Mouse (Mus musculus) forebrain, embryonic 10.5 days (tissue): Measurements from ENCODE around the gene Tbc1d17. TPM values are rescaled to one million over a fixed set of nuclear protein-coding genes. Genes with fewer than 3 reads are reported as not detected.

Source experiments
- DNase-seq: peaks from one replicate; pipeline ENCODE4 v3.0.0-alpha.2; 2017; ENCODE audit warnings: low spot score; ENCODE audit errors: extremely low spot score
- H3K27ac ChIP-seq: fragments of 300-500 bp; sonication (generic); 2 replicates; pipeline ENCODE4 v1.5.1; 2016; ENCODE audit warnings: mild to moderate bottlenecking
- H3K27me3 ChIP-seq: fragments of 300-500 bp; sonication (generic); 2 replicates; pipeline ENCODE4 v1.6.1; 2016; ENCODE audit warnings: mild to moderate bottlenecking; ENCODE audit not compliant: poor library complexity, severe bottlenecking
- H3K36me3 ChIP-seq: fragments of 300-500 bp; sonication (generic); replicated peaks from 2 replicates; pipeline ENCODE4 v1.6.1; 2016; ENCODE audit warnings: mild to moderate bottlenecking, moderate library complexity
- H3K4me1 ChIP-seq: fragments of 300-500 bp; sonication (generic); 2 replicates; pipeline ENCODE4 v1.6.1; 2016
- H3K4me3 ChIP-seq: fragments of 300-500 bp; sonication (generic); 2 replicates; pipeline ENCODE4 v1.5.1; 2016; ENCODE audit warnings: mild to moderate bottlenecking, moderate library complexity
- H3K9me3 ChIP-seq: fragments of 300-500 bp; sonication (generic); 2 replicates; pipeline ENCODE4 v1.6.1; 2016; ENCODE audit warnings: mild to moderate bottlenecking, moderate library complexity
- WGBS: fragments of 180-500 bp; shearing (Covaris S2); methylation state at CpG from one replicate; pipeline ENCODE4 v1.1.7; 2016; 5-methylcytosine and 5-hydroxymethylcytosine counted together
- polyA plus RNA-seq: library from polyadenylated mRNA; unstranded; fragments of >200 nt; fragmentation: Nextera tagmentation; extraction: Ambion mirVana; gene quantifications from 2 replicates; pipeline ENCODE4 v1.2.1, GENCODE M21; 2016

Gene Tbc1d17
- polyA plus RNA-seq, 1 experiment from 2014 or later: 73.6 TPM

DNA sequence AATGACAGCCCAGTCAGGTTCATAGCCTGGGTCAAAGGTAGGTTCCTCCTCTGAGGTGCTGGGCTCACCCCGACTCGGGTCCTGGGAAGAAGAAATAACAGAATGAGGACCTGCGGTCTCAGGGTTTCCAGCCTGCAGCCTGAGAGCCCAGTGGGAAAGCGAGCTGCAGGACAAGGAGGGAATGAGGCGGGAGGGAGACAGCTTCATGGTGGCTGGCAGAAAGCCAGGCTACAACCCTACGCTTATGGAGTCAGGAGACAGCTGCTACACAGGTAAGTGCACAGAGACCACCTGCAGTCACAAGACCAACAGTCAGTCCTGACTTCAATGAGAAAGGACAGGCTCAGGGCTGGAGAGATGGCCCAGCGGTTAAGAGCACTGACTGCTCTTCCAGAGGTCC is 2.1 kb downstream of the Tbc1d17 start:
- no peak overlapping the region for H3K4me3 ChIP-seq
- H3K36me3 ChIP-seq: peaks cover 57% of the 10 kb centered on the region
- H3K9me3 ChIP-seq: no peaks in the 10 kb centered on the region
- no peak overlapping the region for H3K27ac ChIP-seq
- WGBS: 90% methylated on average over 7 of the region's 7 CpGs
- DNase-seq: no peak
- H3K4me1 ChIP-seq: peaks cover 27% of the 10 kb centered on the region
- H3K27me3 ChIP-seq: peaks cover 5% of the 10 kb centered on the region; the same call in 1 of the 2 replicates

DNA sequence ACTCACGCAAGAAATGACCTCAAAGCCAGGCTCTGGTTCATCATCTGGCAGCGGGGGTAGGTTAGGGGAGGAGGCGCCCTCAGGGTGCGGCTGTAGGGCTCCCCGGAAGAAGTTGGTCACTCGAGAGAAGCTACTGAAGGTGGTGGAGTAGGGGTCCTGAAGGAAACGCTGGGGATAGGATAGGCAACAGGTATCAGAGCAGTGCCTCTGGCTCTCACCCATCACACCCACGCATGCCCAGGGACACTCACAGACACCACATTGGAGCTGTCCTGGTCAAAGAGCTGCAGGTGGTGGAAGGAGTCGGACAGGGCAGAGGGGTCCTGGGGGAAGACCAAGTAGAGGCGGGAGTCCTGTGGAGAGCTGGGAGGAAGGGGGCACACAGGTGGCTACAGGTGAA is 3.9 kb downstream of the Tbc1d17 start:
- Histone ChIP-seq H3K4me3 (no peak overlapping the region), H3K27me3 (peaks cover 23% of the 10 kb centered on the region), H3K36me3 (peaks cover 67% of the 10 kb centered on the region), H3K9me3 (no peaks in the 10 kb centered on the region), H3K27ac (no peak overlapping the region), H3K4me1 (peaks cover 21% of the 10 kb centered on the region)
- no peak for DNase-seq
- WGBS: 93% methylated on average over 10 of the region's 10 CpGs

DNA sequence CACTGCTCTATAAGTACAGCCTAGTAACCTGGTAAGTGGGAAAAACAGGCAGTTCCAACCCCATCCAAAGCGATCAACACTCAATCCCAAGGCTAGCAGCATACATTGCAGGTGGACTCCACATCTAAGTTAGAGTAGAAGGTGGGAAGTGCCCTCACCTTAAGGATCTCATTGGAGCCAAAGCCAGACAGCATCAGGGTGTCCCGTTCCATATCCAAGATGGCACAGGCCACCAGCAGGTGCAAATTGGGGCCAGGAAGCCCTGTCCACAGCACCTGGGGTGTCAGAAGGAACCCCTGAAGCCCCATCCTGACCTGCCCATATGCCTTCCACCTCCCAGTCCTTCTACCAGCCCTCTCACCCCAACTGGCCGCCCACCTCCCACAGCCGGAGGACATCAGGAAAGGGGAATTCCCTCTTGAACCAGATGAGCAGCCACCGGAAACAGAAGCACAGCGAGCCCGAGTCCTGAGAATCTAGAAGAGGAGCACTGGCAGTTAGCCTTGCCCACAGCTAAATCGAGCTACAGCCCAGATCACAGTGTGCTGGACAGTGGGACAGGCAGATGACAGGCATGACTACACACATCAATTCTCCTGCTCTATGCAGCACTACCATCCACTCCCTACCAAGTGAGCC is 6.9 kb downstream of the Tbc1d17 start:
- Histone ChIP-seq H3K4me3 (no peak overlapping the region), H3K9me3 (no peaks in the 10 kb centered on the region), H3K27me3 (peaks cover 48% of the 10 kb centered on the region), H3K36me3 (peaks cover 67% of the 10 kb centered on the region), H3K4me1 (peaks cover 22% of the 10 kb centered on the region), H3K27ac (no peak overlapping the region)
- no peak for DNase-seq
- WGBS: 91% methylated on average over 8 of the region's 8 CpGs

DNA sequence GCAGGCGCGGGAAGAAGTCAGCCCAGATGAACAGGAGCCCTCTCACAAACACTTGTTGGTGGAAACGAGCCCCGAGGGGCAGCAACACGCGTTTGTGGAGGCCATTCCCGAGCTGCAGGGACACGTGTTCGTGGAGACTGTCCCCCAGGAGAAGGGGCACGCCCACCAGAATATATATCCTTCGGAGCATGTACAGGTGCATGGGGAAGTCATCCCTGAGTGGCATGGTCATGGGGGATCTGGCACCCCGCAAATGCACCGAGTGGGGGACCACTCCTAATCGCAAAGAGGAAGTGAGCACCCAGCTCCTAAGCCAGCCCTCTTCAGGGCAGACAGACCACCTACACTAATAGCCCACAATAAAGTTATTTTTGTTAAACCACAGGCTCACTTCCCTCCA is 8.5 kb downstream of the Tbc1d17 start:
- WGBS: 59% methylated on average over 14 of the region's 14 CpGs
- H3K4me3 ChIP-seq: peak overlapping the region; percentile 44; the same call in 1 of the 2 replicates
- peaks cover 48% of the 10 kb centered on the region for H3K27me3 ChIP-seq

DNA sequence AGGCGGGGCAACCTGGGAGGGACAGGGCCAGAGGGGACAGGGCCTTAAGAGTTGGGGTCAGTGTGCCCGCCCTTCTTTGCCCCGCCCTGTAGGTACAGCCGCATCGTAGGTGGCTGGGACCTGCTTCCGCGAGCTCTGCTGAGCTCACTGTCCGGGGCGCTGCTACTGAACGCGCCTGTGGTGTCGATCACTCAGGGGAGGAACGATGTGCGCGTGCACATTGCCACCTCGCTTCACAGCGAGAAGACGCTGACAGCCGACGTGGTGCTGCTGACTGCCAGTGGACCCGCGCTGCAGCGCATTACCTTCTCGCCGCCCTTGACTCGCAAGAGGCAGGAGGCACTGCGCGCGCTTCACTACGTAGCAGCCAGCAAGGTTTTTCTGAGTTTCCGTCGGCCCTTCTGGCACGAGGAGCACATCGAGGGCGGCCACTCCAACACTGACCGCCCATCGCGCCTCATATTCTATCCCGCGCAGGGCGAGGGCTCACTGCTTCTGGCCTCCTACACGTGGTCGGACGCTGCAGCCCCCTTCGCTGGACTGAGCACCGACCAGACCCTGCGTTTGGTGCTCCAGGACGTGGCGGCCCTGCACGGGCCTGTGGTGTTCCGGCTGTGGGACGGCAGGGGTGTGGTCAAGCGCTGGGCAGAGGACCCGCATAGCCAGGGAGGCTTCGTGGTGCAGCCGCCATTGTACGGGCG is 9.2 kb downstream of the Tbc1d17 start:
- H3K27ac ChIP-seq: peak overlapping the region; percentile 53; the same call in 1 of the 2 replicates
- H3K4me3 ChIP-seq: peak overlapping the region; percentile 44
- no peak for DNase-seq
- H3K36me3 ChIP-seq: peaks cover 43% of the 10 kb centered on the region
- peaks cover 48% of the 10 kb centered on the region for H3K27me3 ChIP-seq
- H3K4me1 ChIP-seq: peaks cover 31% of the 10 kb centered on the region
- H3K9me3 ChIP-seq: no peaks in the 10 kb centered on the region
- 1% methylated on average over 58 of the region's 58 CpGs for WGBS

More for the DNA sequence above, 8.5 kb downstream of the Tbc1d17 start:
- Histone ChIP-seq H3K9me3 (no peaks in the 10 kb centered on the region), H3K4me1 (peaks cover 31% of the 10 kb centered on the region), H3K36me3 (peaks cover 51% of the 10 kb centered on the region), H3K27ac (no peak overlapping the region)
- no peak for DNase-seq

DNA sequence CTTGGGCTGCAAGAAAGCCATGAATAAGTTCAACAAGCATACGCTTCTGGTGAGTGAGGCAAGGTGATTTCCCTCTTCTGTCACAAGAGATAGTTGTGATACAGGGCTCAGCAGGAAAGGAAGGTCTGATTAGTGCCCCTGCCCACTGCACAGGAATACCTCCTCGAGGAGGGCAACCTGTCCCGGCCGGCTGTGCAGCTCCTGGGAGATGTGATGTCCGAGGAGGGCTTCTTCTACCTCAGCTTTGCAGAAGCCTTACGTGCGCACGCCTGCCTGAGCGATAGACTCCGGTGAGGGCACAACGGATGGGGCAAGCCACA is 9.7 kb downstream of the Tbc1d17 start:
- Histone ChIP-seq H3K4me3 (peak overlapping the region; percentile 44), H3K27ac (no peak overlapping the region), H3K36me3 (peaks cover 38% of the 10 kb centered on the region), H3K4me1 (peaks cover 32% of the 10 kb centered on the region), H3K9me3 (no peaks in the 10 kb centered on the region), H3K27me3 (peaks cover 48% of the 10 kb centered on the region)
- WGBS: 25% methylated on average over 11 of the region's 11 CpGs
- no peak for DNase-seq

DNA sequence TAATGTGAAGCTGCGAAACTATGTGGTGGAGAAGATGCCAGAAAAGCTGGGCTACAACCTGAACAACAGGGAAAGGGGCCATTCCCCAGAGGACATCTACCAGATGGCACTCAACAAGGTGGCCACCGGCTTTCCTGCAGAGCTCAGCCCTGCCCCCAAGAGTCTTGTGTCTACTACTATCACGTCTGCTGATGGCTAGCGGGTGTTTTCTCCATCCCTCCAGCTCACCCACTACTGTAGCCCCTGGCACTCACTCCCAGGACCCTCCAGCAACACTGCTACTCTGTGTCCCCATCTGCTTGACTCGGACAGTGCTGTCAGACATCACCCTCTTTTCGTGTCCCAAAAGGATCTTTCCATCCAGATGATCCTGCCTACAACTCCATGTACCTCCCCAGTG is 10.8 kb downstream of the Tbc1d17 start:
- DNase-seq: no peak
- no peak overlapping the region for H3K4me3 ChIP-seq
- peaks cover 34% of the 10 kb centered on the region for H3K4me1 ChIP-seq
- peaks cover 28% of the 10 kb centered on the region for H3K36me3 ChIP-seq
- 89% methylated on average over 6 of the region's 6 CpGs for WGBS
- no peak overlapping the region for H3K27ac ChIP-seq
- no peaks in the 10 kb centered on the region for H3K9me3 ChIP-seq
- peaks cover 48% of the 10 kb centered on the region for H3K27me3 ChIP-seq

DNA sequence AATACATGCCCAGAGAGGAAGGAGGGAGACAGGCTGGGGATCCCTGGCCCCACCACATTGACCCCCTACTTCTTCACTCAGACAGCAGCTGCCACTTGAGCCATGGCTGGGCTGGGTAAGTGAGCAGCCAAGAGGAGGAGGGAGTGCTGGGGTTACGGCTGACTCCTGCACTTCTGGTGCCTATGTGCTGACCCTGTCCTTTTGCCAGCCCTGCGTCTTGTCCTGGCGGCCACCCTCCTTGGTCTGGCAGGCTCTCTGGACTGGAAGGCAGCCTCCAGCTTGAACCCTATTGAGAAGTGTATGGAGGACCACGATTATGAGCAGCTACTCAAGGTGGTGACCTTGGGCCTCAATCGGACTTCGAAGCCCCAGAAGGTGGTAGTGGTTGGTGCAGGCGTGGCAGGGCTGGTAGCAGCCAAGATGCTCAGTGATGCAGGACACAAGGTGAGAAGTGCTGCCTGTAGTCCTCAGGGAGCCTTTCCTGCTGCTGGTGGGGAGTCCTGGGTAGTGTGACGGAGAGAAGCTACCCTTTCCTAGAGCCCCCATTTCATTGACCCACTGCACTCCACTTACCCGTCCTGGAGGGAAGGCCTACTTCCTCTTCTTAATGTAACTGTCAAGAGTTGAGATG is 12.3 kb downstream of the Tbc1d17 start:
- H3K36me3 ChIP-seq: peaks cover 22% of the 10 kb centered on the region

DNA sequence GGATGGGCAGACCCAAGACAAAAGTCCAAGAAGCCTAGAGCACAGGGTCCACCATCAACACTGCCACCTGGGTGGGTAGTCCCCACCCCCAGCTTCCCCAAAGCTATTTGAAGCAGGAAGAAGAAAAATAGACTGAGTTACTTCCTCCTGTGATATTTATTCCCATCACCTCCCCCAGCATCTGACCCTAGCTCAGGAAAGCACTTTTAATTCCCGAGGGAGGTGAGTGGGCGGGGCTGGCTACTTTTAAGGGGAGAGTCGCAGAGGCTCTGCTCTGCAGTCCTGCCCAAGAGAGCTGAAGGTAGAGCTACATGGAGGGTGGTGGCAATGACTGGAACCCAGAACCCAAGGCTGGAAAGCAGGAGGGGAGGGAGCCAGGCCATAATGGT is 12.9 kb downstream of the Tbc1d17 start:
- no peak for DNase-seq
- WGBS: 64% methylated on average over 3 of the region's 3 CpGs

More for the DNA sequence above, 12.3 kb downstream of the Tbc1d17 start:
- 87% methylated on average over 9 of the region's 9 CpGs for WGBS
- H3K27ac ChIP-seq: no peak overlapping the region
- H3K4me3 ChIP-seq: no peak overlapping the region
- H3K4me1 ChIP-seq: peaks cover 34% of the 10 kb centered on the region
- DNase-seq: no peak
- H3K9me3 ChIP-seq: no peaks in the 10 kb centered on the region
- H3K27me3 ChIP-seq: peaks cover 40% of the 10 kb centered on the region

DNA sequence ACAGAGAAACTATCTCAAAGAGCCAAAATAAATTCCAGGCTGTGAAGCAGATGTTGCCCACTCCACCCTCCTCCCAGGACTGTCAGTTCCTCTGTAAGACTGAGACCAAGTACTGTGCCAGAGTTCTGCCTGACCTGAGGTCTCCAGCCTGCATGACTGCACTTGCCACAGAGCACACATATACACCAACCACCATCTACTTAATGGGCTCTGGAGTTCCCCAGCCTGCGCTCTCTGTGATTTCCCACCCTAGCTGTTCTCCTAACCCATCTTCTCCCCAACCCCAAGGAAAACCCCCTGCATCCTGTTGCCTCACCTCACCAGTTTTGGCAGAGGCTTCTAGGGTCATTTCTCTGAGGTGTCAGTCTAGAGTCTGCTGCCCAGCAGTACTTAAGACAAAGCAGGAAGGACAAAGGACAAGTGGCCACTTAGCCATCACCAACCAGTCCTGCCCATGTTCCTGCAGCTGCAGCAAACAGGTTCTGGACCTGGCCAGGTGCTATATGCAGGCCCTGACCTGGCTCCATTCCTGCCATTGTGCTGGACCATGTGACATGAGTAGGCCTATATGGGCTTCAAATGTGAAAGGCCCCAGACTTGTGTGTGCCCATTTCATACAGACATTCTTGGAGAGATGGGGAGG is 13.4 kb downstream of the Tbc1d17 start:
- Histone ChIP-seq H3K9me3 (no peaks in the 10 kb centered on the region), H3K4me1 (peaks cover 30% of the 10 kb centered on the region), H3K27ac (no peak overlapping the region), H3K27me3 (peaks cover 30% of the 10 kb centered on the region), H3K4me3 (no peak overlapping the region), H3K36me3 (peaks cover 22% of the 10 kb centered on the region)
- no peak for DNase-seq
- WGBS: 92% methylated on average over 1 of the region's 1 CpGs

More for the DNA sequence above, 12.9 kb downstream of the Tbc1d17 start:
- Histone ChIP-seq H3K36me3 (peaks cover 22% of the 10 kb centered on the region), H3K4me1 (peaks cover 34% of the 10 kb centered on the region), H3K27ac (no peak overlapping the region), H3K27me3 (peaks cover 35% of the 10 kb centered on the region), H3K4me3 (no peak overlapping the region), H3K9me3 (no peaks in the 10 kb centered on the region)

DNA sequence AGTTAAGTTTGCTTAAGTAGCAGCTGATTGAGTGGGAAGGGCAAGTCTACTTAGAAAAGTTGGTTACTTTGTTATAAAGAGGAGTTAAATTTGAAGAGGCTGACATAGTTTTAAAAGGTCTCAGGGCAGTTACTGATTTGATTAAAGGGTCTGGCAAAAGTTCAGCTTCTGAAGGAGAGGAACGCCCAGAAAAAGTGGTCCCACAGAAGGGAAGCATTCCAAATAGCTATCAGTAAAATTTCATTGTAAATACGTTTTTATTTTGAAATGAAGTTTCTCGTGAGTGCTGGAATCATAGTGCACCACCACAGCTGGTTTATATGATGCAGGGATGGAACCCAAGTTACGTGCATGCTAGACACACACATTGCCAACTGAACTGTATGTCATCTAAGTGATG is 16.1 kb downstream of the Tbc1d17 start:
- WGBS: 85% methylated on average over 4 of the region's 4 CpGs
- no peaks in the 10 kb centered on the region for H3K9me3 ChIP-seq
- H3K27ac ChIP-seq: no peak overlapping the region
- no peak overlapping the region for H3K4me3 ChIP-seq
- H3K27me3 ChIP-seq: 0 out of 2 replicates have a peak, but pooled peaks cover 3% of the 10 kb centered on the region
- no peak for DNase-seq
- peaks cover 12% of the 10 kb centered on the region; the same call in 1 of the 2 replicates for H3K4me1 ChIP-seq
- peaks cover 47% of the 10 kb centered on the region for H3K36me3 ChIP-seq

DNA sequence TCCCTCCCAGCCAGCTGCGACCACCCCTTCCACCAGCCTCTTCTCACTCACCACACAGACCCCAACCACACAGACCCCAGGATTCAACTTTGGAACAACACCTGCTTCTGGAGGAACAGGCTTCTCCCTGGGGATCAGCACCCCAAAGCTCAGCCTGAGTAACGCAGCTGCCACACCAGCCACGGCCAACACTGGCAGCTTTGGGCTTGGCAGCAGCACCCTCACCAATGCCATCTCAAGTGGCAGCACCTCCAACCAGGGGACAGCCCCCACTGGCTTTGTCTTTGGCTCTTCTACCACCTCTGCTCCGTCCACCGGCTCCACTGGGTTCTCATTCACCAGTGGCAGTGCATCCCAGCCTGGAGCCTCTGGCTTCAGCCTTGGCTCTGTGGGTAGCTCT is 20.2 kb downstream of the Tbc1d17 start:
- Histone ChIP-seq H3K27ac (no peak overlapping the region), H3K27me3 (no peaks in the 10 kb centered on the region), H3K36me3 (peaks cover 73% of the 10 kb centered on the region), H3K4me1 (peaks cover 13% of the 10 kb centered on the region), H3K4me3 (no peak overlapping the region), H3K9me3 (no peaks in the 10 kb centered on the region)
- no peak for DNase-seq
- 93% methylated on average over 5 of the region's 5 CpGs for whole genome bisulfite sequencing

DNA sequence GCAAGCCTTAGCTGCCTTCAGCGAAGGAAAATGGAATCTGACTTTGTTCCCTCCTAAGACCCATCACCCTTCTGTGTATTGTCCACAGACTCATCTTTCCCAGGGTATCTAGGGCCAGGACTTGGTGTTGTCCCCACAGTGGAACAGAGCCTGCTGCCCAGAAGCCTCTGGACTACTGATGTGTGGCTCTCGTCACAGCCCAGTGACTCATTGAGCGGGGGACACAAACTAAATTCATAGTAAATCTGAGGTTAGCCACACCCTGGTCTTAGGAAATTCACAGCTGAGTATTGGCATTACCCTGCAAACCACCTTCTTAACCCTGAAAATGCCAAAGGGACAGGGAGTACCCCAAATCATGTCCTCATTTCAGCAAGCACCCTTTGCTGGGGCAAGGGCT is 22.1 kb downstream of the Tbc1d17 start:
- H3K4me3 ChIP-seq: no peak overlapping the region
- H3K9me3 ChIP-seq: no peaks in the 10 kb centered on the region
- H3K27me3 ChIP-seq: no peaks in the 10 kb centered on the region
- H3K36me3 ChIP-seq: peaks cover 75% of the 10 kb centered on the region
- no peak overlapping the region for H3K27ac ChIP-seq
- H3K4me1 ChIP-seq: peaks cover 26% of the 10 kb centered on the region
- no peak for DNase-seq
- 89% methylated on average over 3 of the region's 3 CpGs for WGBS
